Mouse (Mus musculus) thymus, adult 2 months (tissue): ENCODE data around the gene Slc39a3. TPM values are rescaled to one million over a fixed set of nuclear protein-coding genes. Genes with fewer than 3 reads are reported as not detected.

Experiments used
- DNase-seq: peaks from one replicate; pipeline ENCODE4 v3.0.0; 2021
- H3K27ac ChIP-seq: fragments of 200-500 bp; 2 replicates; pipeline ENCODE4 v1.5.1; 2012; ENCODE audit warnings: low read length, control low read depth; ENCODE audit not compliant: control insufficient read depth, insufficient read depth
- H3K27me3 ChIP-seq: fragments of 200-500 bp; 2 replicates; pipeline ENCODE4 v1.6.1; 2012; ENCODE audit warnings: mild to moderate bottlenecking, low read length, moderate library complexity, mixed read lengths; ENCODE audit not compliant: control insufficient read depth, insufficient read depth
- H3K36me3 ChIP-seq: fragments of 200-500 bp; 2 replicates; pipeline ENCODE4 v1.6.1; 2012; ENCODE audit warnings: mild to moderate bottlenecking, low read length, moderate library complexity; ENCODE audit not compliant: control insufficient read depth, insufficient read depth
- H3K4me1 ChIP-seq: fragments of 200-500 bp; replicated peaks from 2 replicates; pipeline ENCODE4 v1.6.1; 2012; ENCODE audit warnings: low read length; ENCODE audit not compliant: control insufficient read depth, insufficient read depth
- H3K4me3 ChIP-seq: fragments of 200-500 bp; 2 replicates; pipeline ENCODE4 v1.5.1; 2012; ENCODE audit warnings: mild to moderate bottlenecking, low read length, control low read depth, moderate library complexity; ENCODE audit not compliant: control insufficient read depth, insufficient read depth
- CTCF ChIP-seq: fragments of 200-500 bp; IDR thresholded peaks from 2 replicates; pipeline ENCODE4 v1.5.1; 2012; ENCODE audit warnings: mild to moderate bottlenecking, control low read depth, low read length, moderate library complexity, borderline replicate concordance; ENCODE audit not compliant: control insufficient read depth, poor library complexity, insufficient read depth; ENCODE audit errors: extremely low read depth
- POLR2A ChIP-seq: fragments of 200-500 bp; IDR thresholded peaks from 2 replicates; pipeline ENCODE4 v1.6.1; 2012; ENCODE audit warnings: mild to moderate bottlenecking, low read length, control low read depth, moderate library complexity; ENCODE audit not compliant: control insufficient read depth, poor library complexity, insufficient read depth; ENCODE audit errors: extremely low read depth
- WGBS: fragments of 180-500 bp; shearing (Covaris S2); methylation state at CpG from one replicate; pipeline ENCODE4 v1.1.7; 2018; 5-methylcytosine and 5-hydroxymethylcytosine counted together
- polyA plus RNA-seq: library from polyadenylated mRNA; depleted of rRNA; stranded (reverse); fragments of >200 nt; gene quantifications from 2 replicates; pipeline ENCODE4 v1.2.3, GENCODE M21; 2012

Gene Slc39a3
- polyA plus RNA-seq, 1 experiment = 52.7 TPM

- Histone ChIP-seq H3K27me3 (peaks cover 5% of the 10 kb centered on the region; the same call in 1 of the 2 replicates), H3K4me1 (no peaks in the 10 kb centered on the region), H3K4me3 (no peak overlapping the region), H3K36me3 (no peaks in the 10 kb centered on the region), H3K27ac (no peak overlapping the region)
- TF ChIP-seq CTCF (no peak), POLR2A (no peak)
- no peak for DNase-seq
Observed at GRCm38 (mm10) chr10:81028219-81028618, 9.0 kb downstream of the Slc39a3 start.

- H3K4me1 ChIP-seq = no peaks in the 10 kb centered on the region
- H3K27me3 ChIP-seq = peaks cover 5% of the 10 kb centered on the region; the same call in 1 of the 2 replicates
- 57% methylated on average over 4 of the region's 4 CpGs for WGBS
- no peak overlapping the region for H3K27ac ChIP-seq
- H3K4me3 ChIP-seq = no peak overlapping the region
- no peaks in the 10 kb centered on the region for H3K36me3 ChIP-seq
- no peak for DNase-seq
- no peak for TF ChIP-seq POLR2A
- no peak for TF ChIP-seq CTCF
Observed at GRCm38 (mm10) chr10:81027331-81027730, 9.9 kb downstream of the Slc39a3 start.

GRCm38 (mm10) chr10:81026857-81027256 is 10.4 kb downstream of the Slc39a3 start:
- 96% methylated on average over 5 of the region's 5 CpGs for WGBS
- Histone ChIP-seq H3K27ac (no peak overlapping the region), H3K36me3 (no peaks in the 10 kb centered on the region), H3K4me3 (no peak overlapping the region), H3K27me3 (peaks cover 5% of the 10 kb centered on the region; the same call in 1 of the 2 replicates), H3K4me1 (no peaks in the 10 kb centered on the region)
- DNase-seq = no peak
- TF ChIP-seq POLR2A = no peak
- no peak for TF ChIP-seq CTCF

GRCm38 (mm10) chr10:81025639-81026275 is 11.5 kb downstream of the Slc39a3 start, which contains the start of gene Diras1:
TSS of gene Diras1 (minus strand) at chr10:81025662.
- no peak within 1 kb of the TSS for H3K4me3 ChIP-seq

GRCm38 (mm10) chr10:81025047-81025621 is 12.1 kb downstream of the Slc39a3 start:
- 4% methylated on average over 43 of the region's 43 CpGs for WGBS
- Histone ChIP-seq H3K36me3 (no peaks in the 10 kb centered on the region), H3K27me3 (peaks cover 5% of the 10 kb centered on the region; the same call in 1 of the 2 replicates), H3K27ac (no peak overlapping the region), H3K4me3 (no peak overlapping the region), H3K4me1 (no peaks in the 10 kb centered on the region)
- TF ChIP-seq CTCF (no peak), POLR2A (no peak)
- no peak for DNase-seq

More at GRCm38 (mm10) chr10:81025639-81026275, 11.5 kb downstream of the Slc39a3 start, which contains the start of gene Diras1:
- WGBS = 60% methylated on average over 12 of the region's 12 CpGs
- no peak for DNase-seq
- Histone ChIP-seq H3K27ac (no peak within 1 kb of the TSS), H3K36me3 (no peaks in the 10 kb centered on the region), H3K4me1 (no peaks in the 10 kb centered on the region), H3K27me3 (peaks cover 5% of the 10 kb centered on the region; the same call in 1 of the 2 replicates)
- TF ChIP-seq CTCF (no peak), POLR2A (no peak)

GRCm38 (mm10) chr10:81024346-81024937 is 12.8 kb downstream of the Slc39a3 start:
- 83% methylated on average over 5 of the region's 5 CpGs for WGBS
- Histone ChIP-seq H3K27me3 (peaks cover 5% of the 10 kb centered on the region; the same call in 1 of the 2 replicates), H3K4me3 (no peak overlapping the region), H3K36me3 (no peaks in the 10 kb centered on the region), H3K27ac (no peak overlapping the region), H3K4me1 (no peaks in the 10 kb centered on the region)
- no peak for DNase-seq
- TF ChIP-seq POLR2A (no peak), CTCF (no peak)
